Mouse (Mus musculus): Measurements from ENCODE around the gene Ccp110.

The Ccp110 gene

DNA sequence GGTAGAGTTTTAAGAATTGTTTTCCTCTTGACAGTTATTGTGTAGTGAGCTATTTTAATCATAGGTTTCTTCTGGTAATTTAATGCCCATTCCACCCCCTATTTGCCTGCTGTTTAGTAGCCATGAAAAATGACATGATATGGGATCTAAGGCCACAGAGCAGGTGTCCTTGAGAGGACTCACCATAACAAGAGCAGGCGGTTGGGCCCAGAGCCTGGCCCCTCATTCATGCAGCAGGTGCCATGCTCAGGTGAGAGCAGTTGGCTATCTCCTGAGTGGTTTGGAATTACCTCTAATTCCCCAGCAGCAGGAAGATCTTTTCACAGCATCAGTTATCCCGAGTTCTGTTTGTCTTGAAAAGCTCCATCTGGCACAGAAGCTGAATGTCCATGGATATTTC lies 13.1 kb downstream of the Ccp110 start:
- no peak for DNase-seq (ENCODE audit: low read depth in 2 of 2, low spot score in 2 of 2)

DNA sequence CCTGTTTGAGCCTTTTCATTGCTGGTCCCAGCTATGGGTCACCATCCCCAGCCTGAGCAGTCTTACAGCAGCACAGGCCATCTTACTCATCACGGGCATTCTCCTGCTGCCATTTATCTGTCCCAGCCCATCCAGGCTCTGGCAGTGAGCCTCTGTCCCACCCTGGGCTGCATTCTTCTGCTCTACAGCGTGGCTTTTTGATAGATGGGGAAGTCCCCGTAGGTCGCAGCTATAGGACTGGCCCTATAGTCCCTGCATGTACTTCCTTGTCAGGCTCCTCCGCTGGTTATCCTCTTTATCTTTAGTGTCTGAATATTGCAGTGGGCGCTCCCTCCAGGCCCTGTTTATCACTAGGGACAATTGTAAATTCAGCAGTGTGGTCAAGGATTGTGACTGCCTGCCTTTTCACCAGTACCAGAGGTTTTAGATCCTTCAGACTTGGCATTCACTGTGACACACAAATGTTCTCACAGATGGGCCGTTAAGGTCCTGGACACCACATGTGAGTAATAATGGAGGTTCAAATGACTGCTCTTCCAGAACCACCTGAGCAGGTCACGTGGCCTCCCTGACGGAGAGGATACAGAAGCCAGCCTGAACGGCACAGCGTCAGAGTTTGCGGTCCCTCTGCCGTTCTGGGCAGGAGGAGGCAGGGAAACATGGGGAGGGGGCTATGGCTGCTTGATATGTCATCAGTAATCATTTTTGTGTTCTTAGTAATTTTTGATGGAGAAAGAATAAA lies 16.7 kb downstream of the Ccp110 start:
- no peak for DNase-seq (ENCODE audit: low read depth in 2 of 2, low spot score in 2 of 2)

DNA sequence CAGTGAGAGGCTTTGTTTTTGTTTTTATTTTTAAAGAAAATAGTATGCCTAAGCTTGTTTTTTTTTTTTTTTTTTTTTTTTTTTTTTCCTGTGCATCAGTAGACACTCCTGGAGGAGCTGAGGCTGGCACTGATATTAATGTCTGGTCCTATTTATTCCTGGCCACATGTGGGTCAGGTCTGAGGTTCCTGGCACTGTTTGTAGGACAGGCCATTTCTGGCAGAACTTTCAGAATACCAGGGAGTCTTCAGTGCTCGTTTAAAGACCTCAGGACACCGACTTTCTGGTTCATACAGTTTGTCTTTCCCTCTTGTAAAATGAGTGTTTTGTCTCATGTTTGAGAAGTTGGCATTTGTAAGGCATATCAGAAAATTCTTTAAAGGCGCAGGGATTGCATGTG lies 19.4 kb downstream of the Ccp110 start:
- no peak for DNase-seq (ENCODE audit: low read depth in 2 of 2, low spot score in 2 of 2)

DNA sequence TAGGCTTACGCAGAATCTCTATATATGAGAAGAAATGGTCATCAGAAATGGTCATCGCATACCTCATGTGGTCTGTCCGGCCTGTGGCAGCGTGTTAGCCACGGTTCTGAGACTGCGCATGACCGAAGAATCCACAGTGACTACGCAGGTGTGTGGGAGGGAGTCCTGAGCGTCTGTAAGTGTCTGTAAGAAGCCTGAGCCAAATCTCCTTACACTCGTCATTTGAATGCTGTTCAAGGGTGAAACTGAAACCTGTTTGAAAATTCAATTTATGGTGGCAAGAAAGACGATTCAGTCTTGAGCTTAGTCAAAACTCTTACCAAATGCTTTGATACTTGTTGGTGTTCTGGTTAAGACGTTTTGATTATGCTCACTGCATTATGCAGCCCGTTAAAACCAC lies 20.9 kb downstream of the Ccp110 start:
- no peak for DNase-seq (ENCODE audit: low read depth in 2 of 2, low spot score in 2 of 2)

DNA sequence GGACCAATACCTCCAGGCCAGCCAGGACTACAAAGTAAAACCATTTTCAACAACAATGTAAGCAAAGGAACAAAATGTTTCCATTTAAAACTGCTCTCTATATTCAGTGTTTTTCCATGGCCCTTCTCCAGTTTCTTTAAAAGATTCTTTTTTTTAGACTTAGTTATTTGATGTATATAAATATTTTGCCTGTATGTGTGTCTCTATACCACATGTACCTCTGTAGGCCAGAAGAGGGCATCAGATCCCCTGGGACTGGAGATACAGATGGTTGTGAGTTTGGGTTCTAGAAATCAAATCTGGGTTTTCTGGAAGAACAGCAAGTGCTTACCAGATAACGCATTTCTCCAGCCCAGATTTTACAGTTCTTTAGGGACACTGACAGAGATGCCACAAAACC lies 26.4 kb downstream of the Ccp110 start:
- DNase-seq (ENCODE audit: low read depth in 2 of 2, low spot score in 2 of 2) = no peak

DNA sequence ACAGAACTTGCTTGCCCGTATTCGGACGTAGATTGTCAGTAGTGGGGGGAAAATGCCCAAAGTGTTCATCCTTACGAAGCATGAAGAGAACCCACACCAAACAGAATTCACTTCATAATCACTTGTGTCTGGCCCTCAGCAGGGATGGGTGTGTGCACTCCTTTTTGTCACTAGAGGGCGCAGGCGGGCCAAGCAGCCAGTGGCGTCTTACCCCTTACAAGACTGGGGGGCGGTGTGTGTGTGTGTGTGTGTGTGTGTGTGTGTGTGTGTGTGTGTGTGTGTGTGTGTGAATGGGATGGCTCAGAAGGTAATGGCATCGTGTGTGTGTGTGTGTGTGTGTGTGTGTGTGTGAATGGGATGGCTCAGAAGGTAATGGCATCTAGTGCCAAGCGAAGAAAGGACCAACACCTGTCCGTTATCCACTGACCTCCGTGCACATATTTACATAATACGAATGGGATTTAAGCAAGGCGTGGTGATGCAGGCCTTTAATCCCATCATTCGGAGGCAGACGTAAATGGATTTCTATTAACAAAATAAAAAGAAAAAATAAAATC lies 27.7 kb downstream of the Ccp110 start, which contains the start of gene Vps35l:
Gene Vps35l (plus strand): TSS at position 252 of the 557 bp plus-strand sequence.
- peak; percentile 78 to 83 for DNase-seq (ENCODE audit: low read depth in 2 of 2, low spot score in 2 of 2)

DNA sequence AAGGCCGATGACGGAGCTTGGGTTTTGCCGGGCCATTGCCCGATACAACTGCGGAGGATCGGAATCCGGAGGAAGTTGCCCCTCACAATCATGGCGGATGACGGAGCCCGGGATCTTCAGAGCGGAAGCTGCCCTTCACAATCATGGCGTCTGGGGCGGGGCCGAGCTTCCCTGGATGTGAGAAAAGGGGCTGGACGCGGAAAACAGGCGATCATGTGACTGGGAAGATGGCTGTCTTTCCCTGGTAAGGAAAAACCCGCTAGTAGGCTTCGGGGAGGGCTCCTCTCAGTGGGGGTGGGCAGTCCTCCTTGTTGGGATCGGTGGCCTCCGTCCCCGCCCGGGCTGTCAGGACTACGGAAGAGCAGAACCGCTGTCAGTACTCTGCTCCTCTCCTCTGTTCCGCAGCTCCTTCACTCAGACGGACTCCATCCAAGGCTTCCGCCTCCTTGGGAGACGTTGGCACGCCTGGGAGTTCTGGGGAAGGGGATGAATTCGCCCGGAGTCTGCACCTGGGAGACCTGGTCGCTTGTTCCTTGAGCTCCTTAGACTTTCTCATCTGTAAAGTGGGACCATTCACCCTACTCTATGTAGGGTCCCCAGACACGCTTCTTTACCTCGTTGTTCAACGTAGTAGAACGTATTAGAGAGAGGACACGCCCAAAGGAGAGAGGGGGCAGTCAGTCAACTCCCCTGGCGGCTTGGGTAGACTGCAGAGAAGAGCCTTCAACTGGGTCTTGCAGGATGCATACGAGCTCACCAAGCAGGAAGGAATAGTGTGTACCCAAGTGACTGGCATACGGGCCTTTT lies 28.4 kb downstream of the Ccp110 start:
- peak; percentile 90 to 92 for DNase-seq (ENCODE audit: low read depth in 2 of 2, low spot score in 2 of 2)

DNA sequence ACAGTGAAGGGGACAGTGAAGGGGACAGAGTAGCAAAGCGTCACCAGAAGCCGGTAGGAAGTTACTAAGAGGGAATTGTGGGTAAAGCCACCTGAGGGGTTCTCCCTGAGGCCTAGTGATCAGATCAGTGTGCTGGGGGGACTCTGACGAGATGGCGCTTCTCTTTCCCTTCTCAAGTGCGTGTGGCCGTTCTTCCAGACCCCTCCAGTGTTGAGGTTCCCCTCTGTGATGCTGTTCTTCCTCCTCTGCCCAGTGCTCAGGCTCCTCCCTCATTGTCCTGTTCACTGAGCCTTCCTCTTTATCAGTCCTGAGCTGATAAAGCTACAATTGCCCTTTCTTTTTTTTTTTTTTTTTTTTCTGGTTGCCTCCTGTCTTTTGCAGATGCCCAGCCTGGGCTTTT lies 29.9 kb downstream of the Ccp110 start:
- no peak for DNase-seq (ENCODE audit: low read depth in 2 of 2, low spot score in 2 of 2)

DNA sequence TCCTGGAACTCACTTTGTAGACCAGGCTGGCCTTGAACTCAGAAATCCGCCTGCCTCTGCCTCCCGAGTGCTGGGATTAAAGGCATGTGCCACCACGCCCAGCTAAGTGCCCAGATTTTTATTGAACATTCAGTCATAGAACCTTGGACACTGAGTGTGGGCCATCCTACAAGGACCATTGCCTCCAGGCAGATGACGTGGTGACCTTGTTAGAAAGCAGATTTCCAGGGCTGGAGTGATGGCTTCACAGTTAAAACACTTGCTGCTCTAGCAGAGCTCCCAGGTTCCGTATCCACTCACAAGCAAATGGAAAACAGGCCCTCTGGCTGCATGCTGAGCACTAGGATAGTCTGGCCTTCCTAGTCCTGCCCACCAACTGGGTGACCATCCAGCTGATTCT lies 32.4 kb downstream of the Ccp110 start:
- no peak for DNase-seq (ENCODE audit: low read depth in 2 of 2, low spot score in 2 of 2)

DNA sequence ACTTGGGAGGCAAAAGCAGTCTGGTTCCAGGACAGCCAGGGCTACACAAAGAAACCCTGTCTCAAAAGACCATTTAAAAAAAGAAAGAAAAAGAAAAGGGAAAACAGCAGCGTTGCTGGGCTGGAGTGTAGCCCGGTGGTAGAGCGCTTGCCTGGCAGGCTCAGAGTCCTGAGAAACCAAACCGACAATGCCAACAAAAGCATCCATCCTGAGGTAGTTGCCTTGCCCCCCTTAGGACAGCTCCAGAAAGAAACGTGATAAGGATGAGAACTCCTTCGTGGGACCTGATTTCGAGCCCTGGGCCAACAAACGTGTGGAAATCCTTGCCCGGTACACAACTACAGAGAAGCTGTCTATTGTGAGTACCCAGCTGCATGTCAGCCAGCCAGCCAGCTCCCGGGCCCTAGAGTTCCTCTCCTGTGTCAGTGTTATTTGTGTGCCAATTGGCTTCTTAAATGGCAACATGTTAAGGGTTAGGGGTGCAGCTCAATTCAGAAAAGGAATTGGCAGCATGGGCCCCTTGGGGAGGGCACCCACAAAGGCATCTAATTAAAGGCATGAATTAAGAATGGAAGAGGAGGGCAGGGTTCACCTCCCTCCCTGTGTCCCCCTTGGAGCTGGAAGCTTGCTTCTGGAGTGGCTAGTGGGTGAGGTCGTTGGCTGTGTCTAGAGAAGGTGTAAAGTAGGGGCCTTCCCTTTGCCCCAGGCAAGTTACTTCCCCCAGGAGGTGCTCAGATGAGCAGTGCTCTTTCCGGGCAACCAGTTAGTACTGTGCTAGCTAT lies 35.7 kb downstream of the Ccp110 start:
- no peak for DNase-seq (ENCODE audit: low read depth in 2 of 2, low spot score in 2 of 2)

DNA sequence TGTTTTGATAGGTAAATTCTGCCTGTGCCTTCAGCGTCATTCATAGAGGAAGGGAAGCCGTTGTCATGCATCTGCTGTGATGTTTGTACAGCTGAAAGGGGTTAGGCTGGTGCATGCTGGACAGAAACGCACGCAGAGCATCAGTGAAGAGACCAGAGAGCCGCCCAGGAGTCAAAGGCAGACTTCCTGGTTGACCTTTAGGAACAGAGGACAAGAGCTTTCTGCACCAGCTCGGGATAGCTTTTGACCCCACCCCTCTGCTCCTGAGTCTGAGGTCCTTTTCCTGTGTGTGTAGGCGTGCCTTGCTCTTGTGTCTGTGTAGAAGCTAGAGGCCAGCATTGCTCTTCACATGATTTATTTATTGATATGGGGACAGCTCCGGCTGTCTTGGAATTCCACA lies 37.4 kb downstream of the Ccp110 start:
- DNase-seq (ENCODE audit: low read depth in 2 of 2, low spot score in 2 of 2) = no peak

DNA sequence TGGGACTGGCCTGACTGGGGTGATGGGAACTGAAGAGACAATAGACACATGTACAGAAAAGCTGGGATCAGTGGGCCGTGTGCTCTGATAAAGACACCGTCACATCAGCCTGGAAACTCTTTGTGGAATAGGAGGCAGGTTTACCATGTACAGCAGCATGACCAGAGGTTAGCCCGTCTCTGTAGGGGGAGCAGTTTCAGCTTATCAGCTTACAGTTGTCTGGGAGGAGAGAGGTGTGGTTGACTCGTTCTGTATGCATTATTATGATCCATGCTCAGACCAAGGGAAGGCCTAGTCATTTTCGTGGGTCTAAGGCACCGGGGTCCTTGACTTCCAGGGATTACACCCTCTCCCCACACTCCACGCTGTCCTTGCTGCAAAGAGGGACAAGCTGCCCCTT lies 39.3 kb downstream of the Ccp110 start:
- no peak for DNase-seq (ENCODE audit: low read depth in 2 of 2, low spot score in 2 of 2)

DNA sequence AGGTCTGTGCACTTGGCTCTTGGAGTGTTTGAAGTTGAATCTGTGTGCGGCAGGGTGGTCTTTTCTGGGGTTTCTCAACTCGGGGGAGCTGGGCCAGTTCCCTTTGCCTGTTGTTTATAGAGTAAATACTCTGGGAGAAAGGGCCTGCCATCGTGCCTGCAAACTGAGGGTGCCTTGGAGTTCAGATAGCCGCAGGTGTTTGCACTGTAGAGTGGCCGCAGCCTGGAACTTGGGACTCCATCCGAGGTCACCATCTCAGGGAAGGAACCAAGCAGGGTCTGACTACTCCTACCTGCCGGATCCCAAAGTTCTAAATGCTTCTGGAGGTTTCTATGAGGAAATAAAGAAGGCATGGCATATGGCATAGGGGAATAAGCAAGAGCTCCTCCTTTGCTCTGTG lies 43.4 kb downstream of the Ccp110 start:
- DNase-seq (ENCODE audit: low read depth in 2 of 2, low spot score in 2 of 2) = no peak

DNA sequence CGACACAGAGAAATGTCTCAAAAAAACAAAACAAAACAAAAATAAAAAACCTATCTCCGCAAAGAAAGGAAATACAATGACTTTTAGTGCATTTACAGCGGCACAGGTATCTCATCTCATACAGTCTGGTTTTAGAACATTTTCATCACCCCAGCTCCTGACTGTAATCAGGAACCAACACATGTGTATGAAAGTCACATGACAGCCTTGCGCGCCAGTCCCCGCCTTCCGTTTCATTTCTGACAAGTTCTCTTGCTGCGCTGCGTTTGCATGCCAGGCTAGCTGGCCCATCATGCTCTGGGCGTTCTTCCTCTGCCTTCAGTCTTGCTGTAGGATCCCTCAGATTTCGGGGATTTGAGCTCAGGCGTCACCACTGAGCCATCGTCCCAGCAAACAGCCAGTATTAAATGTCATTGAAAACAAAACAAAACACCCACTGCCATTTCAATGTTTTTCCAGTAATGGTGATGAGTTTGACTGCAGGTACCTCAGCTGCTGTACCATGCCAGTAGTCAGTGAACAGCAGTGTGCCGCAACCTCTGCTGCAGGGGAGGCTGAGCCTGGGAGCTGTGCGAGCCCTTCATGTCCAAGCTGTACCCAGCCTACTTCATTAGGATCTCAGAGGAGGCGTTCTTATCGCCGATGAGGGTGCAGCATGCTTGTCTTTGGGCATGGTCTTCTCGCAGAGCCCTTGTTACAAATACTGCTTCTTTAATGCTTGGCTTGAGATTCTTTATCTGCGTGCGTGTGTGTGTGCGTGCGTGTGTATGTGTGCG lies 44.3 kb downstream of the Ccp110 start:
- no peak for DNase-seq (ENCODE audit: low read depth in 2 of 2, low spot score in 2 of 2)

DNA sequence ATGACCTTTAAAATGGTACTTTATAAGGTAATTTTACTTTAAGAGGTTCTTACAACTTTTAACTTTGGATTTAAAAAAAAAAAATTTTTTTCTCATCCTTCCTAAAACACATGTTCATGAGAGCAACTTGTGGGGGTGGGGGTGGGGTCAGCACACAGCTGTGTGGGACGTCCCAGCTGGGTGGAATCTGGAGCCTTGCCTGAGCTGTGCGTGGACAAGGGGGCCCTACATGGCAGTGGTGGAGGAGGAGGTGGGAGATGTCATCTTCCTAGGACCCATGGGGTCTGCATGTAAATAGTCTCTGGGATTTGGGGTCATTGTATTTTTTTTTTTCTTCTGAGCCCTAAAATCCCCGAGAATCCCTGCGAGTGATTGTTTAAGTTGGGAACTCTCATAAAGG lies 46.0 kb downstream of the Ccp110 start:
- no peak for DNase-seq (ENCODE audit: low read depth in 2 of 2, low spot score in 2 of 2)

DNA sequence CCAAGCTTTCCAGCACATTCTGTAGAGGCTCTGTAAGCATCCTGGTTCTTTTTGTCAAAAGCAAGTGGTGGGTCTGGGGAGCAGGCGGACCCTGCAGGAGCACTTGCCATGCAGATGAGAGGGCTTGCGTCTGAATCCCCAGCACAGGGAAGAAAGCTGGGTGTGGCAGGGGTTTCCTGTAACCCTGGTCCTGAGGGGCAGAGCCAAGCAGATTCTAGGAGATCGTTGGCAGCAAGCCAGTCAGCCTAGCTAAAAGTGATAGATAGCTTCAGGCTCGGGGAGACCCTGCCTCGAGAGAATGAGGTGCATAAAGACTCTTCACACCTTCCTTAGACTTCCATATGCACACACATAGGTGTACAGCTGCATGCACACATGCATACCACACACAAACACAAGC lies 47.0 kb downstream of the Ccp110 start:
- DNase-seq (ENCODE audit: low read depth in 2 of 2, low spot score in 2 of 2) = no peak

DNA sequence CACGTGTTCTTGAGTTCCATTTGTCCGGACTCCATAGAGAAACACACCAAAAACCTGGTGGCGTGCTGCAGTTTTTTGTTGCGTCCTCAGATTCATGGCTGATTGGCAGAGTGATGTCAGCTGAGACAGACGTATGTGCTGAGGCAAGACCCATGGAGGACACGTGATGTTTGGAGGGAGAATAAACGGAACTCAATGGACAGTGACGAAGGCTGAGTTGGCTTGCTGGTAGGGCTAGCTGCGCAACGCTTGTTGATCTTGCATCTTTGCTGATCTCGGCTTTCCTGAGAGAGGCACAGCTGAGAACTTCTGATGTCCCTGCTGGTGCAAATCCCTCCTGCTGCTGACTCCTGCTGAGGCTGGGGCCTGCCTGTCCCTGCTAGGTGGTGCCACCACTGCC lies 51.6 kb downstream of the Ccp110 start:
- DNase-seq (ENCODE audit: low read depth in 2 of 2, low spot score in 2 of 2) = no peak

DNA sequence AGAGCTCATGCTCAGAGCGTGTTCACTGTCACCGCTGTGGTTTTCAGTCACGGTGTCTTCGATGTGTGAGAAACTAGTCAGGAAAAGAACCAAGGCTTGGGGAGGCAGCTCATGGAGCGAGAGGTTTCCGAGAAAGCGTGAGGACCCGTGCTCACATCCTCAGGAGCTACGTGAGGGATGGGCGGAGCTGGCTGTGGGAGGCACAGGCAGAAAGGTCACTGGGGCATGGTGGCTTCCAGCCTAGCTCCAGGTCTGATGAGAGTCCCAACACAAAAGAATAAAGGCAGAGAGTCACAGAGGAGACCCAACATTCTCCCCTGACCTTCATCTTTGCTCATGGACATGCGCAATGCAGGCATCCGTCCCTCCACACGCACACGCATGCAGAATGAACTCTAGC lies 52.4 kb downstream of the Ccp110 start:
- DNase-seq (ENCODE audit: low read depth in 2 of 2, low spot score in 2 of 2) = no peak

DNA sequence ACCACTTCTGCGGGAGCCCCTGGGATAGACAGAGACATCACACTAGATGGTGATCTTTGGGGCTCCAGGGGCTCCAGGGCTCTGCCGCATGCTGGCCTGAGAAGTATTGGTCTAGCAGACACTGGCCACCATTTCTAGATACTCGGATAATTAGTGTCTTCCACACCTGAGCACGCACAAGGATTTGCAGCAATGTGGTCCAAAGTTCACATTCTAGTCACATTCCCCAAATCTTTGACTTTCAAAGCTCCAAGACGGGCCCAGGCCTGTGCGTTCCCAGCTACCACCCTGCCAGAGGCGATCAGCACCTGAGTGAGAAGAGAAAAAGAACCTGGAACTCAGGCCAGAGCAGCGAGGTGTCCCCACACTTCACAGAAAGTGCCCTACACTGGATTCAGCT lies 53.3 kb downstream of the Ccp110 start:
- no peak for DNase-seq (ENCODE audit: low read depth in 2 of 2, low spot score in 2 of 2)

DNA sequence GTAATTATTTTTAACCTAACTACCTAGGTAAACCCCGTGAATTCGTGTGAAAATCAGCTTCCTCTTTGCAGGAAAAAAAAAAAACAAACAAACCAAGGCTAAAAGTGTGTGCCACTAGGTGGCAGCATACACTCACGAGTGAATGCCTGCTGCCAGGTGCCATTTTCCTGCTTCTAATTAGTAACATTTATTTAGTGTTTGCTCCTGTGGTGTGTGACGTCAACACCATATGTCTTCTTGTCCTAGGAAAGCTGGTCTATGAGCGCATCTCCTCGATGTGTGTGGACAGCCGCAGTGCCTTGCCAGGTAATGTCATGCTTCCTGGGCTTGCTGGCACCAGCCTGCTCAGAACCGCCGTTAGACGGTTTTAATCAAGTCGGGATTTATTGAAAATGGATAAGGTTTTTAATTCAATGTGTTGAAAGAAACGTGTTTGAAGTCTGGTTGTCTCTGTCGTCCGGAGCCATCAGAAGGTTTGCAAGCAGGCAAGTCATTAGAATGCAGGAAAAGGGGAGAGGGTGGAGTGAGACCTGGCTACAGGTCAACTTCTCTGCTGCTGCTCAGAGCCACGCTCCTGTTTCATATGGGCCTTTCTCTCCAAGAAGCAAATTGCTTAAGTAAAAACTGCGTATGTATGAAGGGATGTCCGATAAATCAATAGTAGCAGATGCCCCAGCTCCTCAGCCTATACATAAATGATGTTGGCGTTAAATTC lies 53.9 kb downstream of the Ccp110 start:
- DNase-seq (ENCODE audit: low read depth in 2 of 2, low spot score in 2 of 2) = peak; percentile 29 to 45
